Mouse (Mus musculus) C2C12 (cell line): ENCODE measurements around the gene Metap1d. TPM values are rescaled to one million over a fixed set of nuclear protein-coding genes. Genes with fewer than 3 reads are reported as not detected.

Experiments
- H3K27me3 ChIP-seq: one replicate; pipeline ENCODE4 v1.6.1; 2011; ENCODE audit not compliant: control insufficient read depth, insufficient read depth, insufficient read length
- H3K36me3 ChIP-seq: one replicate; pipeline ENCODE4 v1.6.1; 2011; ENCODE audit not compliant: control insufficient read depth, insufficient read depth
- H3K4me3 ChIP-seq: one replicate; pipeline ENCODE4 v1.5.1; 2011; ENCODE audit warnings: mild to moderate bottlenecking, control low read depth; ENCODE audit not compliant: poor library complexity, insufficient read depth, severe bottlenecking
- H3K79me2 ChIP-seq: one replicate; pipeline ENCODE4 v1.6.1; 2011; ENCODE audit not compliant: control insufficient read depth, insufficient read depth
- H3K79me3 ChIP-seq: one replicate; pipeline ENCODE4 v1.6.1; 2011; ENCODE audit warnings: low read depth, control low read depth
- H3ac ChIP-seq: one replicate; pipeline ENCODE3; 2011; ENCODE audit warnings: low read depth; ENCODE audit not compliant: control insufficient read depth, insufficient read length
- CEBPB ChIP-seq: IDR thresholded peaks from one replicate; pipeline ENCODE4 v1.6.1; 2011; ENCODE audit warnings: low read depth, mild to moderate bottlenecking, control low read depth, moderate library complexity
- CTCF ChIP-seq: IDR thresholded peaks from one replicate; pipeline ENCODE4 v1.5.1; 2011; ENCODE audit not compliant: control insufficient read depth, insufficient read depth, insufficient read length
- FOSL1 ChIP-seq: IDR thresholded peaks from one replicate; pipeline ENCODE4 v1.8.0; 2011; ENCODE audit warnings: mild to moderate bottlenecking, low read length; ENCODE audit not compliant: poor library complexity, insufficient read depth, severe bottlenecking
- MAX ChIP-seq: IDR thresholded peaks from one replicate; pipeline ENCODE4 v1.6.1; 2011; ENCODE audit warnings: mild to moderate bottlenecking, control low read depth
- MYOD1 ChIP-seq: IDR thresholded peaks from one replicate; pipeline ENCODE4 v1.6.1; 2011; ENCODE audit warnings: low read depth; ENCODE audit not compliant: control insufficient read depth, insufficient read length
- MYOG ChIP-seq: IDR thresholded peaks from one replicate; pipeline ENCODE4 v1.6.1; 2011; ENCODE audit not compliant: control insufficient read depth, insufficient read length; ENCODE audit errors: extremely low read depth
- USF1 ChIP-seq: IDR thresholded peaks from one replicate; pipeline ENCODE4 v1.6.1; 2011; ENCODE audit warnings: low read depth, mild to moderate bottlenecking, control low read depth, moderate library complexity
- polyA plus RNA-seq: library from polyadenylated mRNA; unstranded; fragments of >200 nt; fragmentation: generic; extraction: Trizol; gene quantifications from one replicate; pipeline ENCODE4 v1.2.1, GENCODE M21; 2012; ENCODE audit warnings: missing spikeins

Gene Metap1d
- polyA plus RNA-seq, 1 experiment: 10.2 TPM

- Histone ChIP-seq H3K79me3 (peaks cover 8% of the 10 kb centered on the region), H3K79me2 (peaks cover 29% of the 10 kb centered on the region), H3ac (peak within 1 kb of the TSS; percentile 82), H3K4me3 (peak within 1 kb of the TSS; percentile 60), H3K27me3 (no peaks in the 10 kb centered on the region), H3K36me3 (peaks cover 7% of the 10 kb centered on the region)
- peak; percentile 93 for TF ChIP-seq USF1
- TF ChIP-seq MYOG: no peak
- TF ChIP-seq FOSL1: no peak
- TF ChIP-seq CEBPB: no peak
- TF ChIP-seq MYOD1: no peak
- TF ChIP-seq MAX: peak; percentile 61
- no peak for TF ChIP-seq CTCF
Measured at GRCm38 (mm10) chr2:71546640-71547071, 93.6 kb downstream of the Metap1d start, which contains the start of gene Dlx2. Dlx2 (minus strand) TSS chr2:71546754.

DNA sequence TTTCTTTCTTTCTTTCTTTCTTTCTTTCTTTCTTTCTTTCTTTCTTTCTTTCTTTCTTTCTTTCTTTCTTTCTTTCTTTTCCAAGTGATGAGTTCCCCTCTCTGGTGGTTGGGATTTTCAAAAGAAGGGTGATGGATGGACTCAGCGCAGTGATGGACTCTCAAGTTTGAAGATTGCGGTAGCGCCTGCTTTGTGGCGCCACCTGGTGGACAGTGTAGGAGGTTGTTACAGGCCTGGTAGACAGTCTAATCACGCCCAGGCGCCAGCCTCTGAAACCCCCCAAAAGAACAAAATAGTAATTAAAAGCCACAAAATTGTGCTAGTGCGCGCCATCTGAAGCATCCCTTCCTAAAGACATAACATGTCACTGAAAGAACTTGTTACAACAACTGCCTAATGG, 94.8 kb downstream of the Metap1d start:
- Histone ChIP-seq H3K36me3 (peaks cover 7% of the 10 kb centered on the region), H3K79me3 (peaks cover 8% of the 10 kb centered on the region), H3K4me3 (no peak overlapping the region), H3K27me3 (no peaks in the 10 kb centered on the region), H3ac (no peak overlapping the region), H3K79me2 (peaks cover 29% of the 10 kb centered on the region)
- TF ChIP-seq MYOD1 (no peak), MAX (no peak), CEBPB (no peak), USF1 (no peak), MYOG (no peak), CTCF (peak; percentile 62)

GRCm38 (mm10) chr2:71550330-71550729, 97.3 kb downstream of the Metap1d start:
- Histone ChIP-seq H3K36me3 (no peaks in the 10 kb centered on the region), H3K79me2 (peaks cover 7% of the 10 kb centered on the region), H3K4me3 (no peak overlapping the region), H3K79me3 (no peaks in the 10 kb centered on the region), H3K27me3 (no peaks in the 10 kb centered on the region), H3ac (no peak overlapping the region)
- no peak for TF ChIP-seq MYOG
- TF ChIP-seq FOSL1: no peak
- no peak for TF ChIP-seq CTCF
- TF ChIP-seq MYOD1: no peak
- TF ChIP-seq CEBPB: no peak
- no peak for TF ChIP-seq USF1
- TF ChIP-seq MAX: no peak

GRCm38 (mm10) chr2:71551704-71552103, 98.6 kb downstream of the Metap1d start:
- Histone ChIP-seq H3K4me3 (no peak overlapping the region), H3K79me3 (no peaks in the 10 kb centered on the region), H3K79me2 (no peaks in the 10 kb centered on the region), H3K27me3 (no peaks in the 10 kb centered on the region), H3K36me3 (no peaks in the 10 kb centered on the region), H3ac (no peak overlapping the region)
- TF ChIP-seq MYOD1: no peak
- no peak for TF ChIP-seq CEBPB

GRCm38 (mm10) chr2:71556071-71556470, 103.0 kb downstream of the Metap1d start:
- no peaks in the 10 kb centered on the region for H3K79me3 ChIP-seq
- no peaks in the 10 kb centered on the region for H3K79me2 ChIP-seq
- no peak overlapping the region for H3K4me3 ChIP-seq
- no peaks in the 10 kb centered on the region for H3K27me3 ChIP-seq
- H3ac ChIP-seq: no peak overlapping the region
- TF ChIP-seq USF1 (no peak), MAX (no peak), FOSL1 (no peak), MYOG (no peak), CTCF (no peak), CEBPB (no peak), MYOD1 (no peak)
- H3K36me3 ChIP-seq: no peaks in the 10 kb centered on the region

DNA sequence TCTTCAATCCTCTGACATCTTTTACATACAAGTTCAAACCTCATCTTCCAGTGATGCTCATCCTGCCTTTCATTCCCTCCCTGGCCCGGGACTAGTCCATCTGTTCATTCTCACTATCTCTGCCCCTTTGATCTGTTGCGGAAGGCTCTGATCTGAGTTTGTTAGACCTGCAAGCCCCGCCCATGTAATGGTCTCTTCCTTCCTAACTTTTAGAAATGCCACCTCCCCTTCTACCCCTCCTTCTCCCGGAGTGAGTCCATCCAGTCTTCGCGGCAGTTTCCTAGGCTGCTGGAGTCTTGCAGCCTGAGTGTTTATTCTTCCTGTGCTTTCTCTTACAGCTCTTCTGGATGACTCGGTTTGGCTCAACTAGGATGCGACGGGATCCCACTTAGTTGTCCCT, 113.4 kb downstream of the Metap1d start:
- Histone ChIP-seq H3K79me3 (no peaks in the 10 kb centered on the region), H3K79me2 (no peaks in the 10 kb centered on the region), H3K27me3 (no peaks in the 10 kb centered on the region), H3K36me3 (no peaks in the 10 kb centered on the region), H3K4me3 (no peak overlapping the region), H3ac (no peak overlapping the region)
- TF ChIP-seq USF1 (no peak), FOSL1 (no peak), MYOG (no peak), CTCF (no peak), MAX (no peak), MYOD1 (no peak)
